Mouse (Mus musculus): ENCODE results near the gene Poc5. TPM values are rescaled to one million over a fixed set of nuclear protein-coding genes. Genes with fewer than 3 reads are reported as not detected.

Poc5 gene
- total RNA-seq, 2 experiments from 2014 or later, result 10.5 to 13.4 TPM

- DNase-seq (ENCODE audit: low spot score), result no peak
Observed at GRCm38 (mm10) chr13:96428531-96428930, 40.4 kb downstream of the Poc5 start.

GRCm38 (mm10) chr13:96431595-96432156, 43.6 kb downstream of the Poc5 start:
- intact Hi-C loops (cut with DNase I), result loop anchor here (1.0 to 10.0 kb wide), 2 partner anchors 73 to 162 kb away; no protein-coding TSS in a partner anchor
- peak; percentile 56 for DNase-seq (ENCODE audit: low spot score)

More at GRCm38 (mm10) chr13:96428531-96428930, 40.4 kb downstream of the Poc5 start:
- intact Hi-C loops (cut with DNase I), result no loop called here

GRCm38 (mm10) chr13:96432376-96432811, 44.3 kb downstream of the Poc5 start:
- intact Hi-C loops (cut with DNase I), result loop anchor here (10.0 kb wide), 1 partner anchor 72 kb away; no protein-coding TSS in a partner anchor

GRCm38 (mm10) chr13:96433041-96433440, 44.9 kb downstream of the Poc5 start:
- DNase-seq (ENCODE audit: low spot score), result no peak
- intact Hi-C loops (cut with DNase I), result loop anchor here (10.0 kb wide), 1 partner anchor 72 kb away; no protein-coding TSS in a partner anchor

More at GRCm38 (mm10) chr13:96432376-96432811, 44.3 kb downstream of the Poc5 start:
- no peak for DNase-seq (ENCODE audit: low spot score)

GRCm38 (mm10) chr13:96433648-96434190, 45.6 kb downstream of the Poc5 start:
- DNase-seq (ENCODE audit: low spot score), result no peak
- intact Hi-C loops (cut with DNase I), result loop anchor here (10.0 kb wide), 1 partner anchor 71 kb away; no protein-coding TSS in a partner anchor

- DNase-seq (ENCODE audit: low spot score), result no peak
- intact Hi-C loops (cut with DNase I), result loop anchor here (10.0 kb wide), 1 partner anchor 70 kb away; no protein-coding TSS in a partner anchor
Observed at GRCm38 (mm10) chr13:96434899-96435331, 46.8 kb downstream of the Poc5 start.

- DNase-seq (ENCODE audit: low spot score), result no peak
- intact Hi-C loops (cut with DNase I), result loop anchor here (10.0 kb wide), 1 partner anchor 69 kb away; no protein-coding TSS in a partner anchor
Observed at GRCm38 (mm10) chr13:96435793-96436192, 47.7 kb downstream of the Poc5 start.

- intact Hi-C loops (cut with DNase I), result loop anchor here (10.0 kb wide), 1 partner anchor 68 kb away; no protein-coding TSS in a partner anchor
- DNase-seq (ENCODE audit: low spot score), result no peak
Observed at GRCm38 (mm10) chr13:96436921-96437320, 48.8 kb downstream of the Poc5 start.

- intact Hi-C loops (cut with DNase I), result no loop called here
Observed at GRCm38 (mm10) chr13:96440436-96440835, 52.3 kb downstream of the Poc5 start.

GRCm38 (mm10) chr13:96450205-96450856, 62.2 kb downstream of the Poc5 start:
- intact Hi-C loops (cut with DNase I), result no loop called here
- DNase-seq (ENCODE audit: low spot score), result no peak

More at GRCm38 (mm10) chr13:96440436-96440835, 52.3 kb downstream of the Poc5 start:
- DNase-seq (ENCODE audit: low spot score), result no peak

- intact Hi-C loops (cut with DNase I), result no loop called here
- peak; percentile 23 for DNase-seq (ENCODE audit: low spot score)
Observed at GRCm38 (mm10) chr13:96450869-96451268, 62.8 kb downstream of the Poc5 start.

GRCm38 (mm10) chr13:96451386-96452140, 63.5 kb downstream of the Poc5 start:
- intact Hi-C loops (cut with DNase I), result no loop called here
- DNase-seq (ENCODE audit: low spot score), result no peak

- no peak for DNase-seq (ENCODE audit: low spot score)
- intact Hi-C loops (cut with DNase I), result no loop called here
Observed at GRCm38 (mm10) chr13:96452621-96453020, 64.5 kb downstream of the Poc5 start.

GRCm38 (mm10) chr13:96454288-96454687, 66.2 kb downstream of the Poc5 start:
- DNase-seq (ENCODE audit: low spot score), result peak; percentile 4
- intact Hi-C loops (cut with DNase I), result no loop called here

- no peak for DNase-seq (ENCODE audit: low spot score)
- intact Hi-C loops (cut with DNase I), result no loop called here
Observed at GRCm38 (mm10) chr13:96457566-96457965, 69.5 kb downstream of the Poc5 start.

- DNase-seq (ENCODE audit: low spot score), result no peak
- intact Hi-C loops (cut with DNase I), result no loop called here
Observed at GRCm38 (mm10) chr13:96458018-96458417, 69.9 kb downstream of the Poc5 start.

GRCm38 (mm10) chr13:96458606-96459005, 70.5 kb downstream of the Poc5 start:
- intact Hi-C loops (cut with DNase I), result no loop called here
- DNase-seq (ENCODE audit: low spot score), result no peak

GRCm38 (mm10) chr13:96462644-96463043, 74.5 kb downstream of the Poc5 start:
- intact Hi-C loops (cut with DNase I), result no loop called here
- DNase-seq (ENCODE audit: low spot score), result no peak

GRCm38 (mm10) chr13:96465315-96465714, 77.2 kb downstream of the Poc5 start:
- no peak for DNase-seq (ENCODE audit: low spot score)
- intact Hi-C loops (cut with DNase I), result no loop called here
